Mouse (Mus musculus): ENCODE measurements around the gene Egf.

The Egf gene

DNA sequence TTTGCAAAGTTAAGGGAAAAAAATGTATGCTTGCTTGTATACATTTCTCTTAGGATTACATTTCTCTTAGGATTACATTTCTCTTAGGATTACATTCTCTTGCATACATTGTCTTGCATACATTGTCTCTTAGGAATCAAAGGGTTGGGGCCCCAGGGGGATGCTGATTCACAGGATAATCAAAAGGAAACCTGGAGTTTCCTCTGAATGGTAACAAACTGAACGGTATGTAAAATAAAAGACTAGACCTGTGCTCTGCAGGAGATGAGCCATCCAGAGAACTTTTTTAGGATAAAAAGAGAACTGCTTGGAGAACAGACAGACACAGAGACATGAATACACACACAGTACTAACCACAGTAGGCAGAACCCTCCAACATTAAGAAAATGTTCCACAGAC is 104.2 kb downstream of the Egf start:
- DNase-seq (ENCODE audit: low read depth, low spot score): no peak

DNA sequence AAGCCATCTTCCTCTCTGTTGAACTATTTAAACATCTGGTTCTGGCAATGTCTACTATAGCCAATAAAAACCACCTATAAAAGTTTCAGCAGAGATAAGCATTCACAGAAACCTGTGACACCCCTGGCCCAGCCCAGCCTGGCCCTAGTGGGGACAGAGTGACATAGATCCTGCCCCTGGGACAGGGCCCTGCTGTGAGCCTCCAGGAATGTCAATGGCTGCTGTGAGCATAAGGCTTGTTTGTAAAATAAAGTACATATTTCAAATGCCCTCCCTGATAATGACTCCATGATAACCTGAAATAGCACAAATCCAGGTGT is 104.9 kb downstream of the Egf start:
- no peak for DNase-seq (ENCODE audit: low read depth, low spot score)

DNA sequence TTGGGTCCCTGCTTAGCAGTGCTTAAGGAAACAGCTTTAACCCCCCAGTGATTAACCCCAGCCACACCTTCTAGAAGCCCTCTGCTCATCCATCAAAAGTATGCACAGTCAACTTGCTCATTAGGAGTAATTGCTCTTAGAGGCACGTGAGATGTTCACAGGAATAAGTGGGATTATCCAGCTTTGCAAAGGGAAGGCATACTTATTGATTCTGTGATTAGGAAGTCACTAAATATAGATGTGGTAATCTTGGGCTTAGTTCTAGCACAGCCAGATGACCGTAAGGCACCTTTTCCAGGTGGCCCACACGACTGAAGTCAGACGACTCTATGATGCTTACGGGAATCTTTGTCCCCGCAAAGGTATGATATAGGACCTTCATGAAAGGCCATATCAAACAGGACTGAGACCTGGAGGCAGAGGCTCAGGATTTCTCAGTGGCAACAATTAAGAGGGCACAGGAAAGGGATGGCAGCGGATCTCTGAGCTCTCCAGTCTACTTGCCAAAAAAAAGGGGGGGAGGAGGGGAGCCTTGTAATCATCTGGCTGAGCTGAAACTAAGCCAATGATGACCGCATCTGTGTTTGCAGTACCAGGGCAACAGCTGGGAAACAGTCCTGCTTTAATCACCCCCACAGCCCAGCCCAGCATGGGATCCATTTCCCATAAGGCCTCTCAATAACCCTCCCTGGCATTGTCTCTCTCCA is 105.4 kb downstream of the Egf start:
- no peak for DNase-seq (ENCODE audit: low read depth, low spot score)

DNA sequence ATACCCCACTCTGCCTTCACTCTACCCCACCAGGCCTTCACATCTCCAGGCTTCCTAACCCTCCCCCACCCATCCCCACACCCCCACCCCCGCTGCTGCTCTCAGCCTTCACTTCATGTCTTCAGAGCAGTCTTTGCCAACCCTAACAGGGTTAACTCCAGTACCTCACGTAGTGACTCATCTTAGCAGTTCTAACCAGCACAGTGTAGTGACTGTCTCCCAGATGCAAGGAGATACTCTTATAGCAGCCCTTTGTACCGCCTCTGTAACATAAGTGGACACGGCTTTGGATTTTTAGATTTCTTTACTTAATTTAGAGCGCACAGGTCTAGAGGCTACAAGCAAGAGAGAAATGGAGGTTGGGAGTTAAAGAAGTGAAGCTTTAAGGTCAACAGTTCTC is 106.5 kb downstream of the Egf start:
- no peak for DNase-seq (ENCODE audit: low read depth, low spot score)

DNA sequence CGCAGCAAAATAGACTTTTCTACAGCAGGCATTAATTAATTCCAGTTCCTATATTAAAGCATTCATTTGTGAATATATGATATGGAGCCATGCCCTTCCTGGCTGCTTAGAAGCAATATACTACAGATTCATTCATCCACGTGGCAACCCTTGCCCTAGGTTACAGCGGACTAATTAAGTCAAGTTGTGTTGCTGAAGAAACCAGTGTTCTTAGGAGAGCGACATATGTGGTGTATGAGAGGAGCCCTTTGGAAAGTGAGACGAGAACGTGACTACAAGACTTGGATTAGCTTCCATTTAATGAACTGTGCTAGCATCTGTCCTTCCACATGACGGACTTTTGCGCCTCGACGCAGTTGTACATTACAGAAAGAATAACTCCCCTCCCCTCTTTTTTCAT is 107.8 kb downstream of the Egf start:
- DNase-seq (ENCODE audit: low read depth, low spot score): no peak

DNA sequence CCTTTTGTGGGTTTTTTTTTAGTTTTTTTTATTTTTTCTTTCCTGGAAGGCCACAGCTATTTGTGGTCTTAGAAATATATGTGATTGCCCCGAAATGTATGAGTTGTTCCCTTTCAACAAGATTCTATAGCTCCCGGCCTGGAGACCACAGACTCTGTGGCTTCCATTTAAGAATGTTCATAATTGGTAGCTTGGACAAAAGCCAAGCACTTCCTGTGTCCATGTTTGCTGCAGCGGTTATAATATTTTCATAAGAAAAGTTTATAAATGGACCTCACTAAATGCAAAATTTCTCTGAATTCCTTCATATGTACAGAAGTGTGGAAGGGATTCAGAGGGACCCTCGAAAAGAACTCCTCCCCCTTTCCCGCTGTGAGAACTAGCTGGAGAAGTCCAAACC is 108.3 kb downstream of the Egf start:
- no peak for DNase-seq (ENCODE audit: low read depth, low spot score)

DNA sequence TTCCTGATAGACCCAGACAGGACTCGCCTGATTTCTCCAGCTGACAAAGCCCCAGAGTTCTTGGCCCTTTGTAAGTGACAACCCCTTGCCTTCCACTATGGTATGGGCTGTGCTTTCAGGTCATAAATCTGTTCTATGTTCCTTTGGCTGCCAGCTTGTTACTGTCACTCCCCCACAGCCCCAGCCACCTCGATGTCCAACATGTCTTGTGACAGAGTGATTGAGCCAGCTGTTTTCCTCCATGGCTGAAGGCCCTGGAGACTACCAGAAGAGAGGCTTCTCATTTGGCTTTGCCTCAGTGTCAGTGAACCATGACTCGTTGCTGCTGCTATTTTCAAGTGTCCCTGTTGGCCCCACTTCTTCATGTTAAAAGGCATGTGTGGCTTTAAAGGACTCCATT is 109.7 kb downstream of the Egf start:
- no peak for DNase-seq (ENCODE audit: low read depth, low spot score)

DNA sequence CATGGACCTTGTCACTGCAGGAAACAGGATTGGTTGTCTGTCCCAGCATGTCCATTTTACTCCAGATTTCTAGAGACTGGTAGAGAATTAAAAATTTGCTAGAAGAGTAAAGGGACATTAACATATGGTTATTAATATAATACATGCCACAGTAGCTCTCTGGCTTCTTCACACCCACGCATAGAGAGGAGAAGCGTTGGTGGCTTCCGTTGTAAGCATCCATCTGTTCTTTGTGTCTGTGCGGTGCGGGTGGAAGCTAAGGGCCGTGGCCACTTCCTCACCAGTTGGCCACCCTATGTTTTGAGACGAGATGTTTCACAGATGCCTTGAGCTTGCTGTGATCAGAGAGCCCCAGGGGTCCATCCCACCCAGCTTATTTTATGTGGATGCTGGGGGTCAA is 113.5 kb downstream of the Egf start:
- no peak for DNase-seq (ENCODE audit: low read depth, low spot score)

DNA sequence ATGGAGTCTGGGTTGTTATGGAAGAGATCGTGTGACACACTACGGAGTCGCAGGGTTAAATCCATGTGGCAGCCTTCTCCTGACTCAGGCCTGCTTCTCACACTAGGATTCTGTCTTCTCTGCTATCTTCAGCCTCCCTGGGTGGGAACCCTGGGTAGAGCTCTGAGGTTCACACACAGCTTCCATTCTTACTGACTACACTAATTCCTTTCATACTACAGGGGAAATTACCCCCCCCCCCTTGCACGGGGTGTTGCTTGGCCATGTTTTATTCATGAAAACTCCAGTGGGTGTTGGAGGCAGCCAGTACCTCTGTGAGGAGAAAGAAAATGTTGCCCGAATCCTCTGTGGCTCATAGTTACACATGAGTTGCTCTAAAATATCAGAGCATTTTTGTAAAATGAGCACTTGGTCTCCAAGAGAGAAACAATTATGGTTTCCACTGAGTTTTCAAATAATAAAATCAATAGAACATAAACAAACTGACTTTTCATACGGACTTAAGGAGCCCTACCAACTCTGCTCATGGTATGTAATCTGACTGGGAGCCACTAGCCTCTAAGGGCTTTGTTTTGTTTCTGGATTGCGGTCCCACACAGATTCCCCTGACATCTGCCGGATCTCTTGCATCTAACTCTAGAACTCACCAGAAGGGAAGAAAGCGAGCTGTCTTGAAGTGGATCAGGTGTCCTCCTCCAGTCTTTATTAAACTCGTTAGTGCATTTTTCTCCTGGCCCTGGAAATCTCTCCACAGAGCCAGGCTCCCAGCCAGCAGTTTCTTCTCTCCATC is 114.7 kb downstream of the Egf start:
- DNase-seq (ENCODE audit: low read depth, low spot score): no peak

DNA sequence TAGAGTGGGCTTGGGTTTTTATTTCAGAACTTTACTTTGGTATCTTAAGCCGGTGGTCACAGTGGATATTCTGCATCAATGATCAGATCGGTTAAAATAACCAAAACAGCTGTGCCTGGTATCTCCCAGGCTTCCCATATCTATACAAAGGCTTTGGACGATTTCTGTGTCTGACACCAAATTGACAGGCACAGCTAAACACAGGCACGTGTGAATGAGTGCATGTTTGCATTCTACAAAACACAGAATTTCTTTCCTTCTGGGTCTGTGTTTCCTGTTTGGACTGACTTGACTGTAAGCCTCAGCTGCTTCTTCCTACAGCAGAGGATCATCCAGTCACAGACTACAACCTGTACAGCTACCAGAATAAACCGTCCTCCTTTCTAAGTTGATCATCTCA is 115.4 kb downstream of the Egf start:
- no peak for DNase-seq (ENCODE audit: low read depth, low spot score)

DNA sequence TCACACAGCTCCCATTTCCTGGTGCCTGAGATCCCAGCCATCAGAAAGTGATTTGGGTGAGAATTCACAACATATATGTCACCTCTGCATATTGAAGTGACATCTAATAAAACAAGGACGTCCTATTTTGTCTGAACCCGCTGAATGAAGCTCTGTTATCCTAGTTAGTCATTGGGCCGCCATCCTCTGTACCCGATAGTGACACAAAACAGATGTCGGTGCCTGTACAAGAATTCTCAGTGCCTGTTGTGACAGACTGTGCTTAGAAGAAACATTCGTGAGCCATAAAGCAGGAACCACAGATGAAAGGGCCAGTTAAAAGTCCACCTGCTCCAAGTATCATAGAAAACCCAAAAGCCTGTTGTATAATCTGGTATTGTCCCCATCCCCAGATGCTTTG is 117.7 kb downstream of the Egf start:
- DNase-seq (ENCODE audit: low read depth, low spot score): no peak

DNA sequence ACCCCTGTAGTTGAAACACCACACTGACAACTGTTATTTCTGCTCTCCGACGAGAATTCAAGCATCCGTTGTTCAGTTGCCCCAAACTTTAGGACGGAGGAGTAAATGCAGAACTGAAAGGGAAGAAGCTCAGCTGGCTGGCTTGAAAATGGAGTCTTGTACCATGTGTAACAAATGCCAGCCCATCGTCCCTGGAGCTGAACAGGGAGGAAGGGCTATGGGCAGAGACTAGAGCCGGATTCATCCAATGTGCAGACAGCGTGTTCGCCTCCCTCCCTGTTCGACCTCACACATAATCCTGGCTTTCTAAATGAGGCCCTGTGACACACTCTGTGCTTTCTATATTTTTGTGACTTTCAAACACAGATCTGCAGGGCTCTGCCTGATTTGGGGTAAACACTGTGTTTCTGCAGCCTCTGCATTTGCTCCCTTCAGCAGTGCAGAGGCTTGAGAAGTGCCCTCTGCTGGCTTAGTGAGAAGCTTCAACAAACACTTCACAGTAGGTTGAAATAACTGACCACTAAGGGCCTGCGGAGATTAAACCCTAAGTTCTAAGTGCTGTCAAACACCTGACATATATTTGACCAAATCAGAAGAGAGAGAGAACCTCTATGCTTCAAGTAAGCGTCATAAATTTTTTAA is 120.7 kb downstream of the Egf start:
- no peak for DNase-seq (ENCODE audit: low read depth, low spot score)

DNA sequence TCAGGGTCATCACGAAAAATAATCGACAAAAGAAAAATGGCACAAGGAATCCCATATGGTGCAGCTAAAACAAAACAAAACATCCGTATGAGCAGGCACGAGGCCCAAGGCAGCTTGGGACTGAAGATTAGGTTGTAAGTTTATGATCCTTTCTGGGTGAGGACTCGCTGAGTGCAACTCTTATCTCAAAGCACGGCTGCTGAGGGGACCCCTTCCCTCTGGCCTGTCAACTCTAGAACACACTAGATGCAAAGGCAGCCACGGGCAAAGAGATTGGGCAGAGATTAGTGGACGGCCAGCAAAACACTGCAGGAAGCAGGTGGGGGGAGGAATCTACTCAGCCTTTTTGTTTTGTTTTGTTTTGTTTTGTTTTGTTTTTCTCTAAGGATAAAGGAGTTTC is 121.6 kb downstream of the Egf start:
- DNase-seq (ENCODE audit: low read depth, low spot score): no peak

DNA sequence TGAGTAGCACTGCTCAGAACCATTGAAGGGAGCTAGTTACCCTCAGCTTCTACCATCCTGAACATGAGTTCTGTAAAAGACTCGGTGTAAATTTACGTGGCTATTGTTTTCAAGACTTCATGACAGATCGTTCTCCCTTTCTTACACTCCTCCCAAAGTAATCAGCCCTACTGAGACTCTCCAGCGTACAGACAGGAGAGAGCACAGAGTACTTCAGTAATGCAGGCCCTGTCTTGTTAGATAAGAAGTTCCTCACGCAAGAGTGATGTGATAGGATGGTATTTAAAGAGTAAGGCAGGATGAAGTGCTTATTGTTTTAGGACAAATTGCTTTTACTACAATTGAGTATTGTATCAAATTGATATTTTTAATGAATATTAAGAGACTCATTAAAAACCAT is 123.3 kb downstream of the Egf start:
- no peak for DNase-seq (ENCODE audit: low read depth, low spot score)

DNA sequence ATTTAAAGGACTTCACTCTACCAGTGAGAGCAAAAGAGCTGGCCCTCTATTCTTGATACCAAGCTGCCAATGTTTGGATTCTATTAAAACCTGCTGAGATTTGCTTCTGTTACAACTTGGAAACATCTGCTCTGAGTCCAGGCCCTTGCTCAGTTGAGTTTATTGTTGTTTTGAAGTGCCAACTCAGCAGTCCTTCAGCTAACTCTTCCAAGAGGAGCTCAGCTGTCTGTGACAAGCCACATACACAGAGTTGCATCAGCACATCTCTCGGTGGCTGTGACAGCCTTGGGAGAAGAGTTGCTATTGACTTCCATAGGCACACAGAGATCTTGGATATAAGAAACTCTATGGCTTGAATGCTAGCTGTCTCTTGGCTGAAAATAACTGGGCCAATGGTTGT is 124.1 kb downstream of the Egf start:
- DNase-seq (ENCODE audit: low read depth, low spot score): no peak
